Mouse (Mus musculus): ENCODE measurements at regions not wholly inside any gene's neighbourhood (a gene's known extent, or its start where the extent isn't known, plus 50 kb on each side); places are given as distances from the start of the nearest gene placed in this dataset.
"Not testable (repeated sequence)": the region's sequence is repeated elsewhere in the genome, so short reads cannot be mapped to it uniquely, and the experiment has no call there.

GRCm38 (mm10) chr13:61805300-61805699, 235.4 kb upstream of the Cts3 start:
- DNase-seq = not testable (repeated sequence)

GRCm38 (mm10) chr13:61804168-61804874, 234.4 kb upstream of the Cts3 start:
- DNase-seq = peak; percentile 49 to 58

GRCm38 (mm10) chr13:61803763-61804162, 233.8 kb upstream of the Cts3 start:
- not testable (repeated sequence) for DNase-seq

- DNase-seq = not testable (repeated sequence)
These were observed 193.5 kb upstream of the Cts3 start for GRCm38 (mm10) chr13:61763457-61763856.

Measured in thymus, postnatal 36 days (tissue).